Mouse (Mus musculus) G1E-ER4 (cell line): ENCODE data around the gene Cux1. TPM values are rescaled to one million over a fixed set of nuclear protein-coding genes. Genes with fewer than 3 reads are reported as not detected.

Experiments
- GATA1 ChIP-seq: IDR thresholded peaks from one replicate; pipeline ENCODE4 v1.8.0; 2012; ENCODE audit warnings: low read length, inconsistent platforms
- polyA plus RNA-seq: library from polyadenylated mRNA; stranded (reverse); fragments of >175 nt; gene quantifications from 2 replicates; pipeline ENCODE4 v1.2.3, GENCODE M21; 2012

The Cux1 gene
- polyA plus RNA-seq, 1 experiment, result not detected

DNA sequence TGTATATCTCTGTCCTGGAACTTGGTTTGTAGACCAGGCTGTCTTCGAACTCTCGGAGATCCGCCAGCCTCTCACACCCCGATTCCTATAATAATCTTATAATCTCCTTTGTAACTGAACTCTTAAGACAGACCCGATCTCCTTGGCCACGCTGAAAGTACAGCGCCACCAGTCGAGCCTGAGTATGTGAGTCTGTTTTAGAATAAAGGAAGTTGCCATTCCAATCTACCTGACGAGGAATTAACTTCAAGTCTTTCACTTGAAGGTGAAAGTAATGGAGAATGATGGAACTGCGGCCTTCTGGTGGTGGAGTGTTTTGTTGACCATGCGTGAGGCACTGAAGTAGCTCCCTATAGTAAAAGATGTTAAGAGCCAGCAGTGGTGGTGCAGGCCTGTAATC, 367.8 kb downstream of the Cux1 start:
- no peak for TF ChIP-seq GATA1

DNA sequence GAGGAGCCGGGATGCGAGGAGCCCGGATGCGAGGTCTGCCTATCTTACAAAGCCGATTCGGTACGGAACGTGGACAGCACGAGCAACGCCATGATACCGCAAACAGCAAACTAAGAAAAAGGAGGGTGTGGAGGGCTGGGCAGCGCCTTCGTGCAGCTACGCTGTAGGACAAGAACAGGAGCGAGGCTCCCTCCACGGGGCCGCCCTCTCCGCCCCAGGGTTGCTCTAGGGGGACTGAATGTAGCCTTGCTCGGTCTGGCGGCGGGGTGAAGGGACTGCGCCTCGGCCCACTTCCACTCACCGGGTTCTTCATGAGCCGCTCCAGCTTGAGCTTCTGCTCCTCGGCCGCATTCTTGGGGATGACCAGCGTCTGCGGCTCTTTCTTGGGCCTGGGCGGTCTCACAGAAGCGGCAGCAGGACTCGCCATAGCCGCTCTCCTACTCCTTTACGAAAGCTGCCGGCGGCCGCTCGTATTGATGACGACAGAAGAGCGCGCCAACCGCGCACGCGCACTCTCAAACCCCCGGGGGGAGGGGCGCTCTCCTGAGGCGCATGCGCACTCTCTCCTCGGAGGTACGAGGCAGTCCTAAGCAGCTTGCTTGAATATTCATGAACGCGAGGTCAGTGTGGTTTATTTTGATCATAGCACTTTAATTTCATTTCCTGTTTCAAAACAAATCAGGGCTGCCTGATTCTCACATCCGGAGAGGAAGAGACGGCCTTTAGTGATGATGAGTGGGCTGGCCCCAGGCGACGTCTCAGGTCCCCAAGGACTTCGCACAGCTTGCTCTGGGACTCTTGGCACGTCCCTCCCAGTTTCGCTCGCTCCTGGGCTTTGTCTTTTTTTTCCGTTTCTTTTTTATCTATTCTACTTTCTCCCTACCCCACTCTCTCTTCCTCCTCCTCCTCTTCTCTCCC, 368.6 kb downstream of the Cux1 start, which contains the start of gene Prkrip1:
Gene Prkrip1 (minus strand): TSS at position 490 of the 918 bp plus-strand sequence.
- TF ChIP-seq GATA1, result no peak

Other genes starting within 250 kb of the Cux1 start
- gene Myl10, start 125.7 kb upstream of the Cux1 start, polyA plus RNA-seq, result not detected in 2 replicates